Mouse (Mus musculus): ENCODE data around the gene Bach1. TPM values are rescaled to one million over a fixed set of nuclear protein-coding genes. Genes with fewer than 3 reads are reported as not detected.

Gene Bach1
- polyA plus RNA-seq, 2 experiments, result 13.3 to 16.1 TPM

DNA sequence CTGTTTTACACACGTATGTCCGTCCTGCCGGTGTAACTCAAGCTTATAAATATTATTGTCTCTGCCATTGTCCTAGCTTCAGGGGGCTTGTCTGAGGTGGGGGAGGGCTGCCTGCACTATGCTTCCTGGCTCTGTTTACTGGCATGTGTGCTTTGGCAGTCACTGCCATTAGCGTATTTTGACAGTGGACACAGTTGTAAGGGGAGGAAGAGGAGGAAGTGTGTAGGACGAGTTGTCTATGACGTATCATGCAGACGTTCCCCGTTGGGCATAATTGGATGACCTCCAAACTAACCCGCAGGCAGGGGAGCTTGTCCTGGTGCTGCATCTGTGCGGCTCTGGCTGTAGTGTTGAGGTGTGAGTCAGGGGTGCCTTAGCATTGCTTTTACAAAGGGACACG, 17.5 kb downstream of the Bach1 start:
- peaks cover 7% of the 10 kb centered on the region; the same call in 1 of the 2 replicates for H3K4me1 ChIP-seq (ENCODE audit: control insufficient read depth, insufficient read depth, low read length)
- no peaks in the 10 kb centered on the region for H3K9me3 ChIP-seq (ENCODE audit: control insufficient read depth, low read length)
- DNase-seq (ENCODE audit: low spot score) (no peak), ATAC-seq (ENCODE audit: low FRiP score, low read depth) (no peak)
- H3K4me2 ChIP-seq (replicated peaks; ENCODE audit: low read depth, low read length, severe bottlenecking), result no peak overlapping the region
- no peak overlapping the region for H3K9ac ChIP-seq (ENCODE audit: low read depth, low read length, severe bottlenecking)
- no peaks in the 10 kb centered on the region for H3K27me3 ChIP-seq (ENCODE audit: control insufficient read depth, insufficient read depth, low read length)
- WGBS, result 53% methylated on average over 11 of the region's 11 CpGs
- no peak overlapping the region for H3K27ac ChIP-seq (replicated peaks; ENCODE audit: low read depth, low read length)
- no peak for TF ChIP-seq POLR2A (IDR thresholded peaks at IDR 0.05; ENCODE audit: borderline replicate concordance, extremely low read depth, insufficient read depth, insufficient read length)
- no peak overlapping the region for H3K4me3 ChIP-seq (replicated peaks; ENCODE audit: low read length)
- H3K36me3 ChIP-seq (ENCODE audit: control insufficient read depth, insufficient read depth, low read length), result peaks cover 25% of the 10 kb centered on the region

DNA sequence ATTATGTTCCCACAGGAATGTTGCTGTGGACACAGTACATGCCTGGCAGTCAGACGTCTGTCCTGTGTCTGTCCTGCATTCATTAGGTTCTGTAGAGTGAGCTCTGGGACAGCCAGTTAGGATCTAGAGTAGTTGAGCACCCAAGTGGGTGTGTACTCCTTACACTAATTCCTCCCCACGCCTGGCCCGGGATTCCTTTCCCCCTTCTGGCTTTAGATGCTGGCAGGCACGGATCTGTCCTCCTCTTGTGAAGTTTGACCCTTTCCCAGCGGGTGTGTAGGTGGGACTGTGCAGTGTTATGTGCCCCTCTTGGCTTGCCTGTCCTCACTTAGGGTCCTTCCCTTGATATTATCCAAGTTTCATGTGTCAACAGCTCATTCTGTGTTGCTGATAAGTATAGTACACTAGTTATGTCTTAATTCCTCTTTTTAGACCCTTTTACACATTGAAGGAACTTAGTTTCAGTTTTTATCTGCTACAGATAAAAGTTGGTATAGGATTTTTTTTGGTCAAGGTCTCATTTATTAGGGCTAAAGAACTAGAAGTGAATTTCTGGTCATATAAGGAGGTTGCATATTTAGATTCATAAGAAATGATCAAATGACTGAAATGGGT, 18.4 kb downstream of the Bach1 start:
- ATAC-seq (ENCODE audit: low FRiP score, low read depth) (no peak), DNase-seq (ENCODE audit: low spot score) (no peak)
- Histone ChIP-seq H3K9me3 (ENCODE audit: control insufficient read depth, low read length) (no peaks in the 10 kb centered on the region), H3K36me3 (ENCODE audit: control insufficient read depth, insufficient read depth, low read length) (peaks cover 30% of the 10 kb centered on the region), H3K4me3 (replicated peaks; ENCODE audit: low read length) (no peak overlapping the region), H3K9ac (ENCODE audit: low read depth, low read length, severe bottlenecking) (no peak overlapping the region), H3K27ac (replicated peaks; ENCODE audit: low read depth, low read length) (no peak overlapping the region), H3K4me1 (ENCODE audit: control insufficient read depth, insufficient read depth, low read length) (peaks cover 7% of the 10 kb centered on the region; the same call in 1 of the 2 replicates), H3K4me2 (replicated peaks; ENCODE audit: low read depth, low read length, severe bottlenecking) (no peak overlapping the region), H3K27me3 (ENCODE audit: control insufficient read depth, insufficient read depth, low read length) (no peaks in the 10 kb centered on the region)
- no peak for TF ChIP-seq POLR2A (IDR thresholded peaks at IDR 0.05; ENCODE audit: borderline replicate concordance, extremely low read depth, insufficient read depth, insufficient read length)
- WGBS, result 48% methylated on average over 5 of the region's 5 CpGs

DNA sequence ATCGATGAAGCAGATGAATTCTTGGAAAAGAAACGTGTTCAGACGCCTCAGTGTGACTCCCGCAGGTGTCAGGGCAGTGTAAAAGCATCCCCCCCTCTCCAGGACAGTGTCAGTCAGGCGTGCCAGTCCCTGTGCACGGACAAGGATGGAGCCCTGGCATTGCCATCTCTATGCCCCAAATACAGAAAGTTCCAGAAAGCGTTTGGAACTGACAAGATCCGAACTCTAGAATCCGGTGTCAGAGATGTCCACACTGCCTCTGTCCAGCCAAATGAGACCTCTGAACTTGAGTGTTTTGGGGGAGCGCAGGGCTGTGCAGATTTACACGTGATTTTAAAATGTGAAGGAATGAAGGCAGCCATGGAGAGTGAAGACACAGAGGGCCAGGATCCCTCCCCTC, 20.3 kb downstream of the Bach1 start:
- peaks cover 48% of the 10 kb centered on the region for H3K36me3 ChIP-seq (ENCODE audit: control insufficient read depth, insufficient read depth, low read length)
- no peak for TF ChIP-seq POLR2A (IDR thresholded peaks at IDR 0.05; ENCODE audit: borderline replicate concordance, extremely low read depth, insufficient read depth, insufficient read length)
- no peak for DNase-seq (ENCODE audit: low spot score)
- no peaks in the 10 kb centered on the region for H3K9me3 ChIP-seq (ENCODE audit: control insufficient read depth, low read length)
- no peak overlapping the region for H3K9ac ChIP-seq (ENCODE audit: low read depth, low read length, severe bottlenecking)
- H3K27me3 ChIP-seq (ENCODE audit: control insufficient read depth, insufficient read depth, low read length), result no peaks in the 10 kb centered on the region
- H3K4me2 ChIP-seq (replicated peaks; ENCODE audit: low read depth, low read length, severe bottlenecking), result no peak overlapping the region
- peaks cover 4% of the 10 kb centered on the region; the same call in 1 of the 2 replicates for H3K4me1 ChIP-seq (ENCODE audit: control insufficient read depth, insufficient read depth, low read length)
- 87% methylated on average over 11 of the region's 11 CpGs for WGBS
- no peak overlapping the region for H3K4me3 ChIP-seq (replicated peaks; ENCODE audit: low read length)
- no peak for ATAC-seq (ENCODE audit: low FRiP score, low read depth)
- H3K27ac ChIP-seq (replicated peaks; ENCODE audit: low read depth, low read length), result no peak overlapping the region

DNA sequence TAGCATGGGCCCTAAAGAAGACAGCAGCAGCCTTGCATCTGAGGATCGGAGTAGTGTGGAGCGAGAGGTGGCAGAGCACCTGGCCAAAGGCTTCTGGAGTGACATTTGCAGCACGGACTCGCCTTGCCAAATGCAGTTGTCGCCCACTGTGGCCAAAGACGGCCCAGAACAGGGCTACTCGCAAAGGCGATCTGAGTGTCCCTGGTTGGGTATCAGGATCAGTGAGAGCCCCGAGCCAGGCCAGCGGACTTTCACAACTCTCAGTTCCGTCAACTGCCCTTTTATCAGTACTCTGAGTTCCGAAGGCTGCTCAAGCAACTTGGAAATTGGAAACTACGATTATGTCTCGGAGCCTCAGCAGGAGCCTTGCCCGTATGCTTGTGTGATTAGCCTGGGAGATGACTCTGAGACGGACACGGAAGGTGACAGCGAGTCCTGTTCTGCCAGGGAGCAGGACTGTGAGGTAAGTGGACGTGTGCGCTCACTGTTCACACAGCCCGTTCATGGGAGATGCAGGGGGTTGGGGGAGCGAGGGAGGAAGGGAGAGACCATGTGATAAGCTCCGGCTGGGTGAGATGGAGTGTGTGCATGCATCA, 21.0 kb downstream of the Bach1 start:
- ATAC-seq (ENCODE audit: low FRiP score, low read depth) (no peak), DNase-seq (ENCODE audit: low spot score) (no peak)
- Histone ChIP-seq H3K36me3 (ENCODE audit: control insufficient read depth, insufficient read depth, low read length) (peaks cover 51% of the 10 kb centered on the region), H3K9me3 (ENCODE audit: control insufficient read depth, low read length) (no peaks in the 10 kb centered on the region), H3K4me3 (replicated peaks; ENCODE audit: low read length) (no peak overlapping the region), H3K27me3 (ENCODE audit: control insufficient read depth, insufficient read depth, low read length) (no peaks in the 10 kb centered on the region), H3K4me2 (replicated peaks; ENCODE audit: low read depth, low read length, severe bottlenecking) (no peak overlapping the region), H3K4me1 (ENCODE audit: control insufficient read depth, insufficient read depth, low read length) (peaks cover 4% of the 10 kb centered on the region; the same call in 1 of the 2 replicates), H3K27ac (replicated peaks; ENCODE audit: low read depth, low read length) (no peak overlapping the region), H3K9ac (ENCODE audit: low read depth, low read length, severe bottlenecking) (no peak overlapping the region)
- no peak for TF ChIP-seq POLR2A (IDR thresholded peaks at IDR 0.05; ENCODE audit: borderline replicate concordance, extremely low read depth, insufficient read depth, insufficient read length)
- 90% methylated on average over 23 of the region's 23 CpGs for WGBS

DNA sequence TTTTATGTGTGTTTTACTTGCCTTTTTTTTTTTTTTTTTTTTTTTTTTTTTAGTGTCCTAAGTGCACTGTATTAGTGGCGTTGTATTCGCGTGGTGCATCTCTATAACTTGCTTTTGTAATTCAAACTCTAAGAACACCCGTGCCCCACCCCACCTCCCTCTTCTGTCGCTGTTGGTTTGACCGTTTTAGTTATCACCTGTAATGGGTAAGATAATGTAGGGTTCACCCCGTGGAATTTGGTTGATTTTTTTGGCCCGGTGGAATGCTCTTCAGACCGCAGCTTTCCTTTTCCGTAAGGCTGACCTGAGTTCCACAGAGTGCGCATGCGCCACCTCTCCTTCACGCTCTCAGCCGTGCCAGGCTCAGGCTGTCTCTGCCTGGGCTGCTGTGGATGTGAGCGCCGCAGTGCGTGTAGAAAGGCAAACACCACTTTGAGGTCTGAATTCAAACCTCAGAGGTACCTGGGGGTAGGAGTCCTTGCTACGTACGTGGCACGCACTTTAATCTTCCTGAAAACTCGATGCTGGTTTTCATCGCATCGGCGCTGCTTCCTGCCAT, 22.2 kb downstream of the Bach1 start:
- Histone ChIP-seq H3K4me2 (replicated peaks; ENCODE audit: low read depth, low read length, severe bottlenecking) (no peak overlapping the region), H3K4me1 (ENCODE audit: control insufficient read depth, insufficient read depth, low read length) (peaks cover 4% of the 10 kb centered on the region; the same call in 1 of the 2 replicates), H3K36me3 (ENCODE audit: control insufficient read depth, insufficient read depth, low read length) (peaks cover 61% of the 10 kb centered on the region), H3K9me3 (ENCODE audit: control insufficient read depth, low read length) (no peaks in the 10 kb centered on the region), H3K4me3 (replicated peaks; ENCODE audit: low read length) (no peak overlapping the region), H3K27me3 (ENCODE audit: control insufficient read depth, insufficient read depth, low read length) (no peaks in the 10 kb centered on the region), H3K9ac (ENCODE audit: low read depth, low read length, severe bottlenecking) (no peak overlapping the region), H3K27ac (replicated peaks; ENCODE audit: low read depth, low read length) (no peak overlapping the region)
- 95% methylated on average over 24 of the region's 24 CpGs for WGBS
- TF ChIP-seq POLR2A (IDR thresholded peaks at IDR 0.05; ENCODE audit: borderline replicate concordance, extremely low read depth, insufficient read depth, insufficient read length), result no peak
- no peak for DNase-seq (ENCODE audit: low spot score)
- no peak for ATAC-seq (ENCODE audit: low FRiP score, low read depth)
